Mouse (Mus musculus): ENCODE data around the gene Rgs8. TPM values are rescaled to one million over a fixed set of nuclear protein-coding genes. Genes with fewer than 3 reads are reported as not detected.

Gene Rgs8
- polyA plus RNA-seq, 1 experiment, result 0.70 TPM

- Histone ChIP-seq H3K4me1 (ENCODE audit: control insufficient read depth, insufficient read depth, low read length) (no peaks in the 10 kb centered on the region), H3K27ac (ENCODE audit: control insufficient read depth, insufficient read depth, low read depth, low read length, poor library complexity) (no peak overlapping the region), H3K4me3 (replicated peaks; ENCODE audit: control insufficient read depth, low read depth, low read length) (no peak overlapping the region)
- TF ChIP-seq POLR2A (IDR thresholded peaks at IDR 0.05; ENCODE audit: borderline replicate concordance, control insufficient read depth, low read depth, low read length) (no peak), CTCF (IDR thresholded peaks at IDR 0.05; ENCODE audit: control insufficient read depth, insufficient read depth, low read length) (no peak)
- WGBS, result 75% methylated on average over 18 of the region's 18 CpGs
Observed at GRCm38 (mm10) chr1:153741551-153742316, 88.9 kb downstream of the Rgs8 start.

GRCm38 (mm10) chr1:153742374-153743155 lies 89.7 kb downstream of the Rgs8 start:
- 37% methylated on average over 11 of the region's 11 CpGs for WGBS
- no peak overlapping the region for H3K27ac ChIP-seq (ENCODE audit: control insufficient read depth, insufficient read depth, low read depth, low read length, poor library complexity)
- TF ChIP-seq CTCF (IDR thresholded peaks at IDR 0.05; ENCODE audit: control insufficient read depth, insufficient read depth, low read length), result peak; percentile 85
- no peak for TF ChIP-seq POLR2A (IDR thresholded peaks at IDR 0.05; ENCODE audit: borderline replicate concordance, control insufficient read depth, low read depth, low read length)
- no peak overlapping the region for H3K4me3 ChIP-seq (replicated peaks; ENCODE audit: control insufficient read depth, low read depth, low read length)
- no peaks in the 10 kb centered on the region; the same call in 1 of the 2 replicates for H3K4me1 ChIP-seq (ENCODE audit: control insufficient read depth, insufficient read depth, low read length)

GRCm38 (mm10) chr1:153746119-153746670 lies 93.4 kb downstream of the Rgs8 start:
- no peak overlapping the region for H3K27ac ChIP-seq (ENCODE audit: control insufficient read depth, insufficient read depth, low read depth, low read length, poor library complexity)
- H3K4me1 ChIP-seq (ENCODE audit: control insufficient read depth, insufficient read depth, low read length), result peaks cover 3% of the 10 kb centered on the region; the same call in 1 of the 2 replicates
- WGBS, result 76% methylated on average over 14 of the region's 14 CpGs
- TF ChIP-seq CTCF (IDR thresholded peaks at IDR 0.05; ENCODE audit: control insufficient read depth, insufficient read depth, low read length) (no peak), POLR2A (IDR thresholded peaks at IDR 0.05; ENCODE audit: borderline replicate concordance, control insufficient read depth, low read depth, low read length) (no peak)
- no peak overlapping the region for H3K4me3 ChIP-seq (replicated peaks; ENCODE audit: control insufficient read depth, low read depth, low read length)

- Histone ChIP-seq H3K4me1 (ENCODE audit: control insufficient read depth, insufficient read depth, low read length) (peaks cover 3% of the 10 kb centered on the region; the same call in 1 of the 2 replicates), H3K4me3 (replicated peaks; ENCODE audit: control insufficient read depth, low read depth, low read length) (no peak overlapping the region), H3K27ac (ENCODE audit: control insufficient read depth, insufficient read depth, low read depth, low read length, poor library complexity) (no peak overlapping the region)
- 3% methylated on average over 12 of the region's 12 CpGs for WGBS
- TF ChIP-seq CTCF (IDR thresholded peaks at IDR 0.05; ENCODE audit: control insufficient read depth, insufficient read depth, low read length), result peak; percentile 93
- no peak for TF ChIP-seq POLR2A (IDR thresholded peaks at IDR 0.05; ENCODE audit: borderline replicate concordance, control insufficient read depth, low read depth, low read length)
Observed at GRCm38 (mm10) chr1:153746728-153747127, 93.9 kb downstream of the Rgs8 start.

- H3K27ac ChIP-seq (ENCODE audit: control insufficient read depth, insufficient read depth, low read depth, low read length, poor library complexity), result no peak overlapping the region
- TF ChIP-seq CTCF (IDR thresholded peaks at IDR 0.05; ENCODE audit: control insufficient read depth, insufficient read depth, low read length) (no peak), POLR2A (IDR thresholded peaks at IDR 0.05; ENCODE audit: borderline replicate concordance, control insufficient read depth, low read depth, low read length) (no peak)
- WGBS, result 22% methylated on average over 12 of the region's 12 CpGs
- H3K4me3 ChIP-seq (replicated peaks; ENCODE audit: control insufficient read depth, low read depth, low read length), result no peak overlapping the region
- peaks cover 3% of the 10 kb centered on the region; the same call in 1 of the 2 replicates for H3K4me1 ChIP-seq (ENCODE audit: control insufficient read depth, insufficient read depth, low read length)
Observed at GRCm38 (mm10) chr1:153747861-153748530, 95.2 kb downstream of the Rgs8 start.

GRCm38 (mm10) chr1:153748549-153748948 lies 95.7 kb downstream of the Rgs8 start:
- Histone ChIP-seq H3K4me3 (replicated peaks; ENCODE audit: control insufficient read depth, low read depth, low read length) (no peak overlapping the region), H3K27ac (ENCODE audit: control insufficient read depth, insufficient read depth, low read depth, low read length, poor library complexity) (no peak overlapping the region), H3K4me1 (ENCODE audit: control insufficient read depth, insufficient read depth, low read length) (peaks cover 3% of the 10 kb centered on the region; the same call in 1 of the 2 replicates)
- TF ChIP-seq POLR2A (IDR thresholded peaks at IDR 0.05; ENCODE audit: borderline replicate concordance, control insufficient read depth, low read depth, low read length) (no peak), CTCF (IDR thresholded peaks at IDR 0.05; ENCODE audit: control insufficient read depth, insufficient read depth, low read length) (no peak)
- 0% methylated on average over 1 of the region's 1 CpGs for WGBS

- Histone ChIP-seq H3K4me3 (replicated peaks; ENCODE audit: control insufficient read depth, low read depth, low read length) (peak within 1 kb of the TSS; percentile 70), H3K4me1 (ENCODE audit: control insufficient read depth, insufficient read depth, low read length) (peaks cover 3% of the 10 kb centered on the region; the same call in 1 of the 2 replicates), H3K27ac (ENCODE audit: control insufficient read depth, insufficient read depth, low read depth, low read length, poor library complexity) (peak within 1 kb of the TSS; percentile 61)
- under 1% methylated on average over 18 of the region's 18 CpGs for WGBS
- TF ChIP-seq POLR2A (IDR thresholded peaks at IDR 0.05; ENCODE audit: borderline replicate concordance, control insufficient read depth, low read depth, low read length) (no peak), CTCF (IDR thresholded peaks at IDR 0.05; ENCODE audit: control insufficient read depth, insufficient read depth, low read length) (peak; percentile 49; the same call in 1 of the 2 replicates)
Observed at GRCm38 (mm10) chr1:153749211-153749801, 96.5 kb downstream of the Rgs8 start, which contains the start of gene Rnasel. Rnasel (plus strand) TSS chr1:153749426.

Other genes starting within 250 kb of the Rgs8 start
- 0.74 and 1.1 TPM in 2 replicates for gene Shcbp1l, start 227.9 kb upstream of the Rgs8 start, polyA plus RNA-seq (2011; ENCODE audit: insufficient read depth, insufficient read length, low replicate concordance, missing spikeins)
- 62.9 and 88.7 TPM in 2 replicates for gene Dhx9, start 165.4 kb upstream of the Rgs8 start, polyA plus RNA-seq (2011; ENCODE audit: insufficient read depth, insufficient read length, low replicate concordance, missing spikeins)
- 2.0 and 3.6 TPM in 2 replicates for gene Npl, start 103.0 kb upstream of the Rgs8 start, polyA plus RNA-seq (2011; ENCODE audit: insufficient read depth, insufficient read length, low replicate concordance, missing spikeins)
- gene Rgs16, start 87.3 kb downstream of the Rgs8 start, polyA plus RNA-seq (2011; ENCODE audit: insufficient read depth, insufficient read length, low replicate concordance, missing spikeins), result 0.41 and 2.6 TPM in 2 replicates
- gene Rnasel, start 96.4 kb downstream of the Rgs8 start, polyA plus RNA-seq (2011; ENCODE audit: insufficient read depth, insufficient read length, low replicate concordance, missing spikeins), result 27.9 and 31.9 TPM in 2 replicates
- gene Rgsl1, start 191.1 kb downstream of the Rgs8 start, polyA plus RNA-seq (2011; ENCODE audit: insufficient read depth, insufficient read length, low replicate concordance, missing spikeins), result not detected in 2 replicates
- gene Teddm1b, start 221.3 kb downstream of the Rgs8 start, polyA plus RNA-seq (2011; ENCODE audit: insufficient read depth, insufficient read length, low replicate concordance, missing spikeins), result not detected in 2 replicates
- not detected in 2 replicates for gene Teddm1a, start 238.7 kb downstream of the Rgs8 start, polyA plus RNA-seq (2011; ENCODE audit: insufficient read depth, insufficient read length, low replicate concordance, missing spikeins)
- 101 and 115 TPM in 2 replicates for gene Glul, start 246.9 kb downstream of the Rgs8 start, polyA plus RNA-seq (2011; ENCODE audit: insufficient read depth, insufficient read length, low replicate concordance, missing spikeins)
- 1.8 and 2.1 TPM in 2 replicates for gene Teddm2, start 247.2 kb downstream of the Rgs8 start, polyA plus RNA-seq (2011; ENCODE audit: insufficient read depth, insufficient read length, low replicate concordance, missing spikeins)